Mouse (Mus musculus): Measurements from ENCODE around the gene Eya2. TPM values are rescaled to one million over a fixed set of nuclear protein-coding genes. Genes with fewer than 3 reads are reported as not detected.

Eya2 gene
- total and polyA plus RNA-seq, 2 experiments from 2014 or later = 10.0 to 20.1 TPM

DNA sequence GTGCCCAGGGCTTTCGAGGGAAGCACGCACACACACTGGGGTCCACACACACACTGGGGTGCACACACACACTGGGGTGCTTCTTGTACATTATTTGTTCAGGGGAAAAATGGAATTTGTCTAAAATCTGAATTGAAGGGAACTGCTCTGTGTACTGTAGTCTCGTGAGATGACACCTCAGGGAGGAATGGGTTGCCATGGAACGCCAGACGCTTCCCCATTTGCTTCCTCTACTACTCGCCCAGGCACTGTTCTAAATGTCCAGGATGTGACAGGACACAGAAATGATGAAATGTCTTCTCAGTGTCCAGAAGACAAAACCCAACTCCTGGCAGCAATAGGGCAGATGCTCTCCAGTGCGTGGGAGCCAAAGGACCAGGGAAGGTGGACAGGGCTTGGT is 37.6 kb upstream of the Eya2 start:
- Histone ChIP-seq H3K27me3 (ENCODE audit: insufficient read depth, low read length) (no peaks in the 10 kb centered on the region; the same call in 1 of the 2 replicates), H3K9me3 (ENCODE audit: low read length) (no peaks in the 10 kb centered on the region), H3K9ac (replicated peaks; ENCODE audit: low read length) (no peak overlapping the region), H3K4me1 (ENCODE audit: insufficient read depth, low read length) (no peaks in the 10 kb centered on the region), H3K27ac (no peak overlapping the region), H3K36me3 (ENCODE audit: insufficient read depth, low read length) (no peaks in the 10 kb centered on the region), H3K4me3 (ENCODE audit: low read length) (no peak overlapping the region), H3K4me2 (ENCODE audit: low read depth, low read length) (no peak overlapping the region)
- 85% methylated on average over 7 of the region's 7 CpGs for WGBS
- no peak for ATAC-seq
- DNase-seq (ENCODE audit: low spot score) = no peak
- TF ChIP-seq CTCF (IDR thresholded peaks at IDR 0.05; ENCODE audit: low read depth) = no peak

DNA sequence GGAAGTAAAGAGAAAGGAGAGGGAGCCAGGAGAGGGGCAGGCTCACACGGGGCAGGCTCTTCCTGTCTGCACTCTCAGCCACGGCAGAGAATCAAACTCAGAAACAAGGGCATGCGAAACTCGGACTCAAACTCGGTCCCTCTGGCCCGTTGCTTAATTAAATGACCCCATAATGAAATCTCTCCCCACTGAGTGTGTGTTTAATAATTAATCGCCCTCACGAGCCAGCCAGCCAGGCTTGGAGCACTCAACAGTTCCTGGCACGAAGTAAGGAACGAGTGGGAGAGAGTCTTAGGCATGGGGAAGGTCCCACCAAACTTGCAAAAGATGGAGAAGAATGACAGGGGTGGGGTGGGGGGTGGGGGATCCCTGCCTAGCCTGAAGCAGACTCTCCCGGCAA is 35.9 kb upstream of the Eya2 start:
- H3K27me3 ChIP-seq (ENCODE audit: insufficient read depth, low read length) = no peaks in the 10 kb centered on the region; the same call in 1 of the 2 replicates
- 33% methylated on average over 11 of the region's 11 CpGs for WGBS
- H3K9me3 ChIP-seq (ENCODE audit: low read length) = no peaks in the 10 kb centered on the region
- DNase-seq (ENCODE audit: low spot score) = no peak
- H3K4me1 ChIP-seq (ENCODE audit: insufficient read depth, low read length) = peaks cover 7% of the 10 kb centered on the region
- no peak for ATAC-seq
- H3K36me3 ChIP-seq (ENCODE audit: insufficient read depth, low read length) = no peaks in the 10 kb centered on the region
- no peak overlapping the region for H3K4me2 ChIP-seq (ENCODE audit: low read depth, low read length)
- no peak overlapping the region for H3K27ac ChIP-seq
- TF ChIP-seq CTCF (IDR thresholded peaks at IDR 0.05; ENCODE audit: low read depth) = no peak
- H3K4me3 ChIP-seq (ENCODE audit: low read length) = no peak overlapping the region
- no peak overlapping the region for H3K9ac ChIP-seq (replicated peaks; ENCODE audit: low read length)

DNA sequence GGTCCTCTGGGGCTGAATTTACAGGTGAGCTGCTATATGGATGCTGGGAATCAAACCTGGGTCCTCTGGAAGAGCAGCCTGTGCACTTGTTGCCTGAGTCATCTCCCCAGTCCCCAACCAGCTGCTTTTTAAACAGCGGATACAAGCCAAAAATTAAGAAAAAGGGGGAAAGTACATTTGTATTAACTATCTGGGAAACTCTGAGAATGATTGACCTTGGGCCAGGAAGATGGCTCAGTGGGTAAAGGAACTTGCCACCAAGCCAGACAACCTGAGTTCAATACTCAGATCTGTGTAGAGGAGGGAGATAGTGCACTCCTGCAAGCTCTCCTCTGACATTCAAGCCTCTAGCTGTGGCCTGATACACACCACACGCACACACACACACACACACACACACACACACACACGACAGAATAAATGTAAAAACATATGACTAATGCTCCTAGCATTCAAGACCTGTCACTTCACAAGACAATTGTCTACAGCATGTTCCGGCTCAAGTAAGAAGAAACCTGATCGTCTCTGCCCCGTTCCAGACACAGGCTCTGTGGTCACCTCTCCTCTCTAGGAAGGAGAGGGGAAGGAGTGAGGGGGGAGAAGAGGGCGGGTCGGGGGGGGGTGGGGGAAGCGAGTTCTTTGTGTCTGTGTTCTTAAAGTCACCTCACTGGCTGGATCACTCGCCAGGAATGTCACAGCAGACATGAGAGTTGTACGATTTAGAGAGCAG is 35.2 kb upstream of the Eya2 start:
- no peaks in the 10 kb centered on the region for H3K36me3 ChIP-seq (ENCODE audit: insufficient read depth, low read length)
- ATAC-seq (no peak), DNase-seq (ENCODE audit: low spot score) (no peak)
- no peak overlapping the region for H3K4me3 ChIP-seq (ENCODE audit: low read length)
- no peaks in the 10 kb centered on the region; the same call in 1 of the 2 replicates for H3K27me3 ChIP-seq (ENCODE audit: insufficient read depth, low read length)
- peaks cover 7% of the 10 kb centered on the region for H3K4me1 ChIP-seq (ENCODE audit: insufficient read depth, low read length)
- no peak overlapping the region for H3K9ac ChIP-seq (replicated peaks; ENCODE audit: low read length)
- 33% methylated on average over 11 of the region's 11 CpGs for WGBS
- H3K4me2 ChIP-seq (ENCODE audit: low read depth, low read length) = no peak overlapping the region
- no peak for TF ChIP-seq CTCF (IDR thresholded peaks at IDR 0.05; ENCODE audit: low read depth)
- H3K9me3 ChIP-seq (ENCODE audit: low read length) = no peaks in the 10 kb centered on the region
- no peak overlapping the region for H3K27ac ChIP-seq

DNA sequence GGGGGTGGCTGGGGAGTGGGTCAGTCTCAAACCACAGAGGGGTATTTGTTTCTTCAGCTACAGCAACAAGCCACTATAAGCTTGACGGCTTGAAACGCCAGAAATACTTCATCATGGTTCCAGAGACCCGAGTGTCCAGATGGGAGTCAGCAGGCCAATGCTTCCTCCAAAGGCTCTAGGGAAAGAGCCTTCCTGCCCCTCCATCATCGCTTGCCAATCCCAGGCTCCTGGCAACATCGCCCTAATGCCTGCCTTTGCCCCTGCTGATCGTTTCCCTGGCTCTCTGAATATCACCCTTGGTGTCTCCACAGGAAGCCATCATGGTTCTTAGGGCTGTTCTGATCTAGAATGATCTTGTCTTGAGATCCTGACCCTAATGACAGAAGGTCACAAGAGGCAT is 33.0 kb upstream of the Eya2 start:
- H3K9ac ChIP-seq (replicated peaks; ENCODE audit: low read length) = no peak overlapping the region
- H3K4me1 ChIP-seq (ENCODE audit: insufficient read depth, low read length) = peaks cover 7% of the 10 kb centered on the region
- H3K27ac ChIP-seq = no peak overlapping the region
- H3K36me3 ChIP-seq (ENCODE audit: insufficient read depth, low read length) = no peaks in the 10 kb centered on the region
- no peaks in the 10 kb centered on the region for H3K9me3 ChIP-seq (ENCODE audit: low read length)
- ATAC-seq (no peak), DNase-seq (ENCODE audit: low spot score) (peak; percentile 29)
- no peak for TF ChIP-seq CTCF (IDR thresholded peaks at IDR 0.05; ENCODE audit: low read depth)
- H3K4me3 ChIP-seq (ENCODE audit: low read length) = no peak overlapping the region
- H3K27me3 ChIP-seq (ENCODE audit: insufficient read depth, low read length) = no peaks in the 10 kb centered on the region; the same call in 1 of the 2 replicates
- no peak overlapping the region for H3K4me2 ChIP-seq (ENCODE audit: low read depth, low read length)
- 44% methylated on average over 6 of the region's 6 CpGs for WGBS

DNA sequence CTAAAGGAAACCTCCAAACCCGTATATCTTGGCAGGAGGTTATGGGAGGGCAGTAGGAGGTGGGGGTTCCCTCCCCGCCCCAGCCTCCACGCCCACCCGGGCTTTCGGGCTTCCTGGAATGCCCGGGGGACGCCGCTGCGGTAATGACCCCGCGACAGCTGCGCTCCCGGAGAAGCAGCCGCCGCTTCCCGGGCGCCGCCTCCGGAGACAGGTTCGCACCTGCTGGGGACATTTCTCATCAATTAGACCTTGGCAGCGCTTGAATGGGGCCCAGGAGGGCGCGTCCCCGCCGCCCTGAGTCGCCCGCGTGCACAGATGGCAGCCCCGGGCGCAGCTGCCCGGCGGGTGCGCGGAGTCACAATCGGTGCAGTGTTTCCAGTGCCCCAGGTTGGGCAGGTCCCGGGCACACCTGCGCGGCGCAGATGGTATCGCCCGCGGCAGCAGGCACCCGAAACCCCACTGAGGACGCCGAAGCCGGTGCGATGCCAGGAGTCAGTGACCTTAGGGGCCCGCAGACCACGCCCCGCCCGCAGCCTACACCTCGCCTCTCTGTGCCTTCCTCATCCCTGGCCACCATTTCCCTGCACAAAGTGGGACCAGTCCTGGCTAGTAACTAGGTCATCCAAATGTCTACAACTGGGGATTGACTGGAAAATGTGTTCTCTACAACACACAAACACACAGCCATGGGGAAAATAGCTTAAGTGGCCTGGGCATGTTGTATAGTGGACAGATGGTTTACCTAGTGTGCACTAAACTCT is 31.4 kb upstream of the Eya2 start:
- H3K27ac ChIP-seq = no peak overlapping the region
- peak; percentile 73 for DNase-seq (ENCODE audit: low spot score)
- H3K9ac ChIP-seq (replicated peaks; ENCODE audit: low read length) = peak overlapping the region; percentile 51
- no peaks in the 10 kb centered on the region for H3K9me3 ChIP-seq (ENCODE audit: low read length)
- ATAC-seq = peak; percentile 76
- H3K4me2 ChIP-seq (ENCODE audit: low read depth, low read length) = peak overlapping the region; percentile 80
- H3K4me1 ChIP-seq (ENCODE audit: insufficient read depth, low read length) = peaks cover 7% of the 10 kb centered on the region
- WGBS = under 1% methylated on average over 49 of the region's 52 CpGs
- no peaks in the 10 kb centered on the region for H3K36me3 ChIP-seq (ENCODE audit: insufficient read depth, low read length)
- H3K4me3 ChIP-seq (ENCODE audit: low read length) = peak overlapping the region; percentile 42
- no peak for TF ChIP-seq CTCF (IDR thresholded peaks at IDR 0.05; ENCODE audit: low read depth)
- no peaks in the 10 kb centered on the region; the same call in 1 of the 2 replicates for H3K27me3 ChIP-seq (ENCODE audit: insufficient read depth, low read length)

DNA sequence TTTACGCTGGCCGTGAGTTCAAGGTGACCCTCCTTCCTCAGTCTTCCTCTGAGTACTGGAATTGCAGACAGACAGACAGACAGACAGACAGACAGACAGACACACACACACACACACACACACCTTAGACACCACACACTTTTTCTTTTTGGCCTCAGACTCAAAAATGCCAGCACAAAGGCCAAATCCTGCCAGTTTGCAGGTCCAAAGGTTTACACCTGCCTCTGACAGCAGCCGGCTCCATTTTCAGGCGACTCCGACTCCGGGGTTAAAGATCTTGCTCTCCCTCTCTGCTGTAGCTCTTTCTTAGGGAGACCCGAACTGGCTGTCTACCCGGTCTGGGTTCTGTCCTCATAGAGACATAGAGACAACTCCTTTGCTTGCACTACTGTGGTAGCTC is 30.7 kb upstream of the Eya2 start:
- no peaks in the 10 kb centered on the region; the same call in 1 of the 2 replicates for H3K27me3 ChIP-seq (ENCODE audit: insufficient read depth, low read length)
- peaks cover 7% of the 10 kb centered on the region for H3K4me1 ChIP-seq (ENCODE audit: insufficient read depth, low read length)
- H3K9ac ChIP-seq (replicated peaks; ENCODE audit: low read length) = no peak overlapping the region
- WGBS = 62% methylated on average over 8 of the region's 8 CpGs
- no peak overlapping the region for H3K4me2 ChIP-seq (ENCODE audit: low read depth, low read length)
- ATAC-seq (no peak), DNase-seq (ENCODE audit: low spot score) (no peak)
- no peaks in the 10 kb centered on the region for H3K36me3 ChIP-seq (ENCODE audit: insufficient read depth, low read length)
- H3K27ac ChIP-seq = no peak overlapping the region
- H3K4me3 ChIP-seq (ENCODE audit: low read length) = no peak overlapping the region
- H3K9me3 ChIP-seq (ENCODE audit: low read length) = no peaks in the 10 kb centered on the region
- no peak for TF ChIP-seq CTCF (IDR thresholded peaks at IDR 0.05; ENCODE audit: low read depth)
